Mouse (Mus musculus) stomach, embryonic 16.5 days (tissue): ENCODE measurements around the gene Zc3h10. TPM values are rescaled to one million over a fixed set of nuclear protein-coding genes. Genes with fewer than 3 reads are reported as not detected.
A peak's percentile ranks its signal among the peaks of the same experiment; 100 is the strongest.
"Not testable (repeated sequence)": the region's sequence is repeated elsewhere in the genome, so short reads cannot be mapped to it uniquely, and the experiment has no call there.

Experiments used
- ATAC-seq: fragments of 200-750 bp; cut with Nextera tagmentation; 2 replicates; pipeline ENCODE4 v1.8.0; 2017; ENCODE audit warnings: moderate number of reproducible peaks, moderate TSS enrichment; ENCODE audit not compliant: insufficient read depth, low FRiP score
- H3K27ac ChIP-seq: fragments of 300-500 bp; sonication (generic); 2 replicates; pipeline ENCODE4 v1.5.1; 2014; ENCODE audit warnings: low read length
- H3K27me3 ChIP-seq: fragments of 300-500 bp; sonication (generic); 2 replicates; pipeline ENCODE4 v1.6.1; 2014; ENCODE audit warnings: low read length, control low read depth, mixed read lengths; ENCODE audit not compliant: control insufficient read depth, insufficient read depth
- H3K36me3 ChIP-seq: fragments of 300-500 bp; sonication (generic); 2 replicates; pipeline ENCODE4 v1.6.1; 2014; ENCODE audit warnings: low read length; ENCODE audit not compliant: control insufficient read depth, insufficient read depth
- H3K4me1 ChIP-seq: fragments of 300-500 bp; sonication (generic); 2 replicates; pipeline ENCODE4 v1.6.1; 2014; ENCODE audit warnings: low read length, control low read depth, mixed read lengths; ENCODE audit not compliant: control insufficient read depth, insufficient read depth
- H3K4me2 ChIP-seq: fragments of 300-500 bp; sonication (generic); 2 replicates; pipeline ENCODE4 v1.6.1; 2014; ENCODE audit warnings: low read depth, low read length, mixed read lengths
- H3K4me3 ChIP-seq: fragments of 300-500 bp; sonication (generic); replicated peaks from 2 replicates; pipeline ENCODE4 v1.5.1; 2014; ENCODE audit warnings: mild to moderate bottlenecking, low read length
- H3K9ac ChIP-seq: fragments of 300-500 bp; sonication (generic); 2 replicates; pipeline ENCODE4 v1.6.1; 2014; ENCODE audit warnings: low read length
- H3K9me3 ChIP-seq: fragments of 300-500 bp; sonication (generic); replicated peaks from 2 replicates; pipeline ENCODE4 v1.6.1; 2016; ENCODE audit warnings: low read length, control low read depth; ENCODE audit not compliant: control insufficient read depth
- WGBS: fragments of 180-500 bp; shearing (Covaris S2); extraction: QIAGEN DNeasy Blood & Tissue Kit; methylation state at CpG from one replicate; pipeline ENCODE4 v1.1.7; 2014; 5-methylcytosine and 5-hydroxymethylcytosine counted together
- polyA plus RNA-seq: library from polyadenylated mRNA; unstranded; fragments of >200 nt; fragmentation: Nextera tagmentation; extraction: Ambion mirVana; gene quantifications from 2 replicates; pipeline ENCODE4 v1.2.1, GENCODE M21; 2015

Zc3h10 gene
- polyA plus RNA-seq, 1 experiment from 2014 or later: 10.7 TPM

- Histone ChIP-seq H3K4me3 (peak overlapping the region; percentile 82), H3K9ac (peak overlapping the region; percentile 91)
Measured at GRCm38 (mm10) chr10:128565206-128565787, 17.7 kb upstream of the Zc3h10 start.

GRCm38 (mm10) chr10:128563544-128563943 is 16.0 kb upstream of the Zc3h10 start:
- no peaks in the 10 kb centered on the region for H3K9me3 ChIP-seq
- H3K4me2 ChIP-seq: peak overlapping the region; percentile 80; the same call in 1 of the 2 replicates
- peaks cover 28% of the 10 kb centered on the region; the same call in 1 of the 2 replicates for H3K36me3 ChIP-seq
- H3K9ac ChIP-seq: peak overlapping the region; percentile 54
- WGBS: 77% methylated on average over 6 of the region's 6 CpGs
- peaks cover 11% of the 10 kb centered on the region; the same call in 1 of the 2 replicates for H3K4me1 ChIP-seq
- no peaks in the 10 kb centered on the region for H3K27me3 ChIP-seq
- H3K27ac ChIP-seq: no peak overlapping the region
- no peak for ATAC-seq
- H3K4me3 ChIP-seq: peak overlapping the region; percentile 5

More at GRCm38 (mm10) chr10:128565206-128565787, 17.7 kb upstream of the Zc3h10 start:
- Histone ChIP-seq H3K4me1 (peaks cover 11% of the 10 kb centered on the region; the same call in 1 of the 2 replicates), H3K27me3 (no peaks in the 10 kb centered on the region), H3K9me3 (no peaks in the 10 kb centered on the region), H3K4me2 (peak overlapping the region; percentile 80), H3K36me3 (peaks cover 12% of the 10 kb centered on the region; the same call in 1 of the 2 replicates), H3K27ac (peak overlapping the region; percentile 91)
- WGBS: under 1% methylated on average over 45 of the region's 46 CpGs
- 0 out of 2 replicates have a peak, but pooled peaks have one; percentile 3 for ATAC-seq

DNA sequence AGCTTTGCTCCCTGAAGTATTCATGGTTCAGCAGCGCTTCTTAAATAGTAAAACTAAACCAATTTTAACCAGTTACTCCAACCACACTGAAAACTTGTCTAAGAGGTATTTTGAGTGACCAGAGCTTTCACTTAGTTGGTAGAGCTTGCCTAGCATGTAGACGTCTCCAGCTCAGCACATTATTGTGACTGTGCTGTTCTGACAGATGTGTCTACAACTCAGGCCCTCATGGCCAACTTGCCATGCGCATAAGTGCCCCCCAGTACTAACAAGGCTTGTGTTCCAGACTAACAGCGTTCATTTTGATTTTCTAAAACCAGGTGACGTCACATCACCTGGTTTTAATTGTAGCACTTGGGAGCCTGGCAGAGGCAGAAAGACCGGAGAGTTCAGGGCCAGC is 9.4 kb upstream of the Zc3h10 start:
- Histone ChIP-seq H3K4me1 (no peaks in the 10 kb centered on the region), H3K4me3 (no peak overlapping the region), H3K9me3 (no peaks in the 10 kb centered on the region), H3K36me3 (peaks cover 38% of the 10 kb centered on the region), H3K9ac (no peak overlapping the region), H3K4me2 (no peak overlapping the region), H3K27me3 (no peaks in the 10 kb centered on the region), H3K27ac (no peak overlapping the region)
- ATAC-seq: no peak
- WGBS: 87% methylated on average over 6 of the region's 6 CpGs

DNA sequence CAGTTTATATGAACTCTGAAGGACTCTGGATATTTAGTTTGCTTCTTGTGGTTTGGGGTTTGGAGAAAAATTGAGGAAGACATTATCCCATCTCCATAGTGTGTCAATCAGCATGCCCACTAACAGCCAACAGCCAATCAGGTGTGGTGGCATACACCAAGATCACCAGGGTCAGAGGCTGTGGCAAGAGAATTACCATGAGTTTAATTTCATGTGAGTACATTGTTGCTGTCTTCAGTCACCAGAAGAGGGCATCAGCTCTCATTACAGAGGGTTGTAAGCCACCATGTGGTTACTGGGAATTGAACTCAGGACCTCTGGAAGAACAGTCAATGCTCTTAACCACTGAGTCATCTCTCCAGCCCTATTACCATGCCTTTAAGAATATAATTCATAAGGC is 8.7 kb upstream of the Zc3h10 start:
- ATAC-seq: no peak
- Histone ChIP-seq H3K4me2 (no peak overlapping the region), H3K27ac (no peak overlapping the region), H3K27me3 (no peaks in the 10 kb centered on the region), H3K9ac (no peak overlapping the region), H3K9me3 (no peaks in the 10 kb centered on the region), H3K36me3 (peaks cover 34% of the 10 kb centered on the region), H3K4me3 (no peak overlapping the region), H3K4me1 (no peaks in the 10 kb centered on the region)

DNA sequence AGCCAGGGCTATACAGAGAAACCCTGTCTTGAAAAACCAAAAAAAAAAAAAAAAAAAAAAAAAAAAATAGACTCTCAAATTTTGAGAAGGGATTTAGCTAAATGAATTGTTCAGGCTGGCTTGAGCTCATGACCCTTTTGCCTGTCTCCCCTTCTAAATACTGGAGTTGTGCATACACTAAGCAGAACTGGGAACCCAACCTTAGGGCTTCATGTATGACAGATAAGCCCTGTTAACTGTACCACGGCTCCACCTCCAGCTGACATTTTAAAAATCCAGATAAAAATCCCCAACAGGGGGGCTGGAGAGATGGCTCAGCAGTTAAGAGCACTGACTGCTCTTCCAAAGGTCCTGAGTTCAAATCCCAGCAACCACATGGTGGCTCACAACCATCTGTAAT is 8.0 kb upstream of the Zc3h10 start:
- H3K4me3 ChIP-seq, ATAC-seq, H3K27me3 ChIP-seq, H3K27ac ChIP-seq, H3K9ac ChIP-seq, H3K9me3 ChIP-seq, H3K4me1 ChIP-seq, H3K4me2 ChIP-seq: not testable (repeated sequence)
- 76% methylated on average over 1 of the region's 1 CpGs for WGBS
- peaks cover 31% of the 10 kb centered on the region for H3K36me3 ChIP-seq

DNA sequence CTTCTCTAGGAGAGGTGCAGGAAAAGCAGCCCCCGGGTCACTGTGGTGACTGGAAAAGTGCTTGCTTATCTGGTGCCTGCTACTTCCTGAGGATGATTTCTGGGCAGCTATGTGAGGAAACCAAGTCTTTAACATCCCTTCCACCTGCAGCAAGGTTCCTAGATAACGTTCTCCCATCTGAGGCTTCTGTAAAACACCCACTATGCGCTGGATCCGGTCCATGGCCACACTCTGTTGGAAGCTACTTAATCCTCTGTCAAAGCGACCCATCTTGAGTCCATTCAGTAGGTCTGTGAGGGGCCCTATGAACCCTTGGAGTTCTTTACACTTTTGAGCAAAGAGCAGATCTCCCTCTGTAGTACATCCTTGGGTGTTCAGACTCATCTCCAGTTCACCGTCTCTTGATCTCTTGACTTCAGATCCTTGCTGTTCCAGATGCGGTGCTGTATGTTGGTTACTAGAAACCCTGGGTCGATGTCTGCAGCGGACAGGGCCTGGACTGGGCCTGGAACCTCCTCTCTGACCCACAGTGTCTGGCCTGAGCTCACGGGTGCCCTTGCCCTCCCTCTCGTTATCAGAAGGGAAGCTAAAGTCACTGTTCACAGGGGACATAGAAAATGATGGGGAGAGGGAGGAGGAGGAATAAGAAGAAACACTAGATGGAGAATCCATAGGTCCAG is 2.7 kb upstream of the Zc3h10 start:
- H3K4me2 ChIP-seq, H3K27ac ChIP-seq, H3K4me1 ChIP-seq, H3K9ac ChIP-seq, H3K4me3 ChIP-seq, H3K27me3 ChIP-seq, H3K36me3 ChIP-seq, H3K9me3 ChIP-seq, ATAC-seq: not testable (repeated sequence)
- WGBS: 92% methylated on average over 11 of the region's 11 CpGs

GRCm38 (mm10) chr10:128549682-128550057 is 2.1 kb upstream of the Zc3h10 start:
- not testable (repeated sequence) for H3K27me3 ChIP-seq, ATAC-seq, H3K4me3 ChIP-seq, H3K9me3 ChIP-seq, H3K36me3 ChIP-seq, H3K4me1 ChIP-seq
- Histone ChIP-seq H3K27ac (peak overlapping the region; percentile 46; the same call in 1 of the 2 replicates), H3K4me2 (peak overlapping the region; percentile 82; the same call in 1 of the 2 replicates), H3K9ac (peak overlapping the region; percentile 43; the same call in 1 of the 2 replicates)
- WGBS: 64% methylated on average over 6 of the region's 6 CpGs

DNA sequence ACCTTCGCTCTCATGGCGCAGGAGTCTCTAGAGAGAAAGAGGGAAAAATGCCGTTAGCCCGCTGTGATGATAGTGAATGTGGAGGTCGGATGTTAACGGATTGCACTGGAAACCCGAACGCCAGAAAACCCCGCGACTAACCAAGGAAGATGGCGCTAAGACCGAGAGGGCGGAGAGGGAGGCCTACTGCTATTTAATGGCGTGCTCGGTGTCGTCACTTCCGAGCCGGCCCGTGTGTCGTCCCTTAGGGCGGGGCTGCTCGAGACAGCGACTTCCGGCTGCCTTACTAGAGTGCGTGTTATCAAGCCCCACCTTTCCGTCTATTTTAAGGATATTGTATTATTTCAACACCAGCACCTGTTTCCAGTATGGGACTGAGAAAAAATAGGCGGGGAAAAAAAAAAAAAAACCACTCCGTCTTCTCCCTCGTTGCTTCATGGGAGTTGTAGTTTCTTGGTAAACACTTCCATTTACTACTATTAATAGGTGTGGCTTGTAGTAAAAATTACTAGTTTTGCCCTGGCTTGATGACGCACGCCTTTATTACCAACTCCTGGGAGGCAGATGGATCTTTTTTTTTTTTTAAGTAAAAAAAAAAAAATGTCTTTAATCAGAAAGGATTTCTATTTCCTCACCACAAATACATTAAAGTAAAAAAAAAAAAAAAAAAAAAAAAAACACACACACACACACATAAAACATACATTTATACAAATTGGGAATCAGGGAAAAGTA is 1.5 kb upstream of the Zc3h10 start, which contains the start of gene Rpl41:
TSS of gene Rpl41 (minus strand) at position 359 of the 735 bp plus-strand sequence.
- peak within 1 kb of the TSS; percentile 82 for H3K4me2 ChIP-seq
- peak; percentile 92 for ATAC-seq
- H3K27ac ChIP-seq: peak within 1 kb of the TSS; percentile 88
- H3K9ac ChIP-seq: peak within 1 kb of the TSS; percentile 96
- under 1% methylated on average over 31 of the region's 31 CpGs for WGBS
- H3K4me3 ChIP-seq: peak within 1 kb of the TSS; percentile 67
- H3K9me3 ChIP-seq: no peaks in the 10 kb centered on the region
- peaks cover 6% of the 10 kb centered on the region; the same call in 1 of the 2 replicates for H3K4me1 ChIP-seq
- H3K36me3 ChIP-seq: peaks cover 10% of the 10 kb centered on the region
- H3K27me3 ChIP-seq: no peaks in the 10 kb centered on the region
